Mouse (Mus musculus) heart, postnatal 0 days (tissue): ENCODE results near the gene Olfr1339. TPM values are rescaled to one million over a fixed set of nuclear protein-coding genes. Genes with fewer than 3 reads are reported as not detected.

Experiments used
- ATAC-seq: fragments of 200-750 bp; cut with Nextera tagmentation; 2 replicates; pipeline ENCODE4 v1.8.0; 2017; ENCODE audit warnings: low read depth, moderate number of reproducible peaks, moderate library complexity; ENCODE audit not compliant: insufficient read depth
- DNase-seq: peaks from one replicate; pipeline ENCODE4 v3.0.0-alpha.2; 2016; ENCODE audit warnings: low spot score
- H3K27ac ChIP-seq: fragments of 300-500 bp; sonication (generic); 2 replicates; pipeline ENCODE4 v1.5.1; 2014; ENCODE audit warnings: low read depth, mild to moderate bottlenecking
- H3K27me3 ChIP-seq: fragments of 300-500 bp; sonication (generic); 2 replicates; pipeline ENCODE4 v1.6.1; 2014; ENCODE audit warnings: low read length, mixed read lengths; ENCODE audit not compliant: control insufficient read depth, insufficient read depth
- H3K36me3 ChIP-seq: fragments of 300-500 bp; sonication (generic); replicated peaks from 2 replicates; pipeline ENCODE4 v1.6.1; 2014; ENCODE audit warnings: low read length, mixed read lengths; ENCODE audit not compliant: control insufficient read depth, insufficient read depth
- H3K4me1 ChIP-seq: fragments of 300-500 bp; sonication (generic); 2 replicates; pipeline ENCODE4 v1.6.1; 2014; ENCODE audit warnings: antibody characterized with exemption; ENCODE audit not compliant: control insufficient read depth, insufficient read depth
- H3K4me2 ChIP-seq: fragments of 300-500 bp; sonication (generic); 2 replicates; pipeline ENCODE4 v1.6.1; 2014; ENCODE audit warnings: low read depth, mild to moderate bottlenecking, low read length, moderate library complexity
- H3K4me3 ChIP-seq: fragments of 300-500 bp; sonication (generic); 2 replicates; pipeline ENCODE4 v1.5.1; 2014; ENCODE audit warnings: low read depth, low read length
- H3K9ac ChIP-seq: fragments of 300-500 bp; sonication (generic); replicated peaks from 2 replicates; pipeline ENCODE4 v1.6.1; 2014; ENCODE audit warnings: low read depth, low read length, mixed read lengths
- H3K9me3 ChIP-seq: fragments of 300-500 bp; sonication (generic); replicated peaks from 2 replicates; pipeline ENCODE4 v1.6.1; 2016; ENCODE audit warnings: low read length; ENCODE audit not compliant: control insufficient read depth
- CTCF ChIP-seq: IDR thresholded peaks from 2 replicates; pipeline ENCODE4 v1.5.1; 2016; ENCODE audit warnings: antibody characterized with exemption, control low read depth, low read depth
- EP300 ChIP-seq: IDR thresholded peaks from 2 replicates; pipeline ENCODE4 v1.6.1; 2016; ENCODE audit warnings: antibody characterized with exemption, low read depth
- WGBS: fragments of 180-500 bp; shearing (Covaris S2); extraction: QIAGEN DNeasy Blood & Tissue Kit; methylation state at CpG from one replicate; pipeline ENCODE4 v1.1.7; 2014; 5-methylcytosine and 5-hydroxymethylcytosine counted together
- polyA plus RNA-seq: library from polyadenylated mRNA; unstranded; fragments of >200 nt; fragmentation: Nextera tagmentation; extraction: Ambion mirVana; gene quantifications from 2 replicates; pipeline ENCODE4 v1.2.1, GENCODE M21; 2015
- total RNA-seq: library from RNA; depleted of rRNA; stranded (reverse); fragments of >200 nt; gene quantifications from 2 replicates; pipeline ENCODE4 v1.2.3, GENCODE M21; 2014; ENCODE audit warnings: low replicate concordance; rRNA removed

The Olfr1339 gene
- total and polyA plus RNA-seq, 2 experiments from 2014 or later: not detected

DNA sequence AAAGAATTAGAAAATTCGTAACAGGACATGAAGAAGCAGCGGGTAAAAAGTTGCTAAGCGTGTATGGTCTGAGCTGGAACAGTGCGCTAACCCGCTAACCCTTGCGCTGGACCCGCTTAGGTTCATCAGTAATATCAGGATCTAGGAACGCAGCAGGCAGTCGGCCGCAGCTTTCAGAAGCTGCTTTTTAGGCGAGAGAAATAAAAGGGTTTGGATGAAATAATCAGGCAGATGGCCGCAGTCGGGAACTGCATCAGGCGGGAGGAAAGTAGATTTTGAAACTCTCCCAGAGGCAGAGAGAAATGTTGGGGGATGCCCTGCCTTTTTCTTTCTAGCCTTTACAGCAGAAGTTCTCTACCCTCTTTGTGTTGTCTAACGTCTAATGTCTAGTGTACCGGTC, 9.9 kb downstream of the Olfr1339 start:
- no peak overlapping the region for H3K9ac ChIP-seq
- WGBS: 9% methylated on average over 16 of the region's 16 CpGs
- no peak for TF ChIP-seq CTCF
- TF ChIP-seq EP300: no peak
- no peaks in the 10 kb centered on the region for H3K4me1 ChIP-seq
- H3K4me3 ChIP-seq: no peak overlapping the region
- ATAC-seq: no peak
- H3K4me2 ChIP-seq: no peak overlapping the region
- no peaks in the 10 kb centered on the region for H3K36me3 ChIP-seq
- no peaks in the 10 kb centered on the region for H3K9me3 ChIP-seq
- H3K27me3 ChIP-seq: 0 out of 2 replicates have a peak, but pooled peaks cover 12% of the 10 kb centered on the region
- no peak for DNase-seq
- H3K27ac ChIP-seq: no peak overlapping the region

- Histone ChIP-seq H3K36me3 (no peaks in the 10 kb centered on the region), H3K4me3 (no peak within 1 kb of the TSS)
Measured at GRCm38 (mm10) chr4:118758637-118759036, 26.7 kb downstream of the Olfr1339 start, which contains the start of gene Olfr1338. Gene Olfr1338, minus strand, starts transcription at chr4:118758737.

DNA sequence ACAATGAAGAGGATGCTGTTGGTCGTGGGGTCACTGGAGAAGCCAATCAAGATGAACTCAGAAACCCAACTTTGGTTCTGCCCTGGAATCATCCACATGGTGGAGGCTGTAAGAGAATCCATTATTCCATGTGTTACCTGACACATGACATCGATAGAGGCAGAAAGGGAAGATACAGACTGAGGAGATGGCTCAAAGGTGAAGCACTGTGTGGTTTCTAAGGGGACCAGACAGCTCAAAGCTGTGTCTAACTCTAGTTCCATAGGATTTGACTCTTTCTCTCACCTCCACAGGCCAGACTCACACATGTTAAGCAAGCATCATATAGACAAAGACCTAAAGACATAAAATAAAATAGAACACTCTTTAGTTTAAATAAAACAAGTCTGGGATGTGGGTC, 50.5 kb downstream of the Olfr1339 start, which contains the start of gene Olfr1337:
TSS of gene Olfr1337 (minus strand) at position 101 of the 400 bp plus-strand sequence.
- Histone ChIP-seq H3K4me2 (no peak within 1 kb of the TSS), H3K4me1 (no peaks in the 10 kb centered on the region; the same call in 1 of the 2 replicates), H3K4me3 (no peak within 1 kb of the TSS), H3K36me3 (no peaks in the 10 kb centered on the region), H3K27me3 (no peaks in the 10 kb centered on the region), H3K9me3 (no peaks in the 10 kb centered on the region), H3K27ac (no peak within 1 kb of the TSS), H3K9ac (no peak within 1 kb of the TSS)
- ATAC-seq (no peak), DNase-seq (no peak)
- WGBS: 61% methylated on average over 2 of the region's 2 CpGs
- TF ChIP-seq CTCF: no peak
- no peak for TF ChIP-seq EP300

More at GRCm38 (mm10) chr4:118758637-118759036, 26.7 kb downstream of the Olfr1339 start, which contains the start of gene Olfr1338:
- Histone ChIP-seq H3K4me1 (no peaks in the 10 kb centered on the region), H3K9ac (no peak within 1 kb of the TSS), H3K27me3 (no peaks in the 10 kb centered on the region), H3K4me2 (no peak within 1 kb of the TSS), H3K9me3 (no peaks in the 10 kb centered on the region), H3K27ac (no peak within 1 kb of the TSS)
- DNase-seq (no peak), ATAC-seq (no peak)
- no peak for TF ChIP-seq CTCF
- TF ChIP-seq EP300: no peak
- 52% methylated on average over 1 of the region's 1 CpGs for WGBS

Other genes starting within 250 kb of the Olfr1339 start
- 116 and 120 TPM in 2 replicates for gene Tie1, start 242.1 kb upstream of the Olfr1339 start, total RNA-seq
- gene Tie1, start 242.1 kb upstream of the Olfr1339 start, polyA plus RNA-seq: 43.4 and 48.0 TPM in 2 replicates
- not detected in 2 replicates for gene 2610528J11Rik, start 205.2 kb upstream of the Olfr1339 start, total RNA-seq
- 0.12 TPM in 1 of 2 replicates, not detected in the other for gene 2610528J11Rik, start 205.2 kb upstream of the Olfr1339 start, polyA plus RNA-seq
- 1.5 and 7.3 TPM in 2 replicates for gene Tmem125, start 188.1 kb upstream of the Olfr1339 start, total RNA-seq
- gene Tmem125, start 188.1 kb upstream of the Olfr1339 start, polyA plus RNA-seq: 0.26 and 0.27 TPM in 2 replicates
- gene Cfap57, start 111.4 kb upstream of the Olfr1339 start, total RNA-seq: 0.12 TPM in 1 of 2 replicates, not detected in the other
- 0.07 and 0.11 TPM in 2 replicates for gene Cfap57, start 111.4 kb upstream of the Olfr1339 start, polyA plus RNA-seq
- 5.9 and 49.2 TPM in 2 replicates for gene Ebna1bp2, start 111.4 kb upstream of the Olfr1339 start, total RNA-seq
- 64.4 and 68.9 TPM in 2 replicates for gene Ebna1bp2, start 111.4 kb upstream of the Olfr1339 start, polyA plus RNA-seq
- not detected in 2 replicates for gene Olfr62, start 73.2 kb upstream of the Olfr1339 start, total RNA-seq
- gene Olfr62, start 73.2 kb upstream of the Olfr1339 start, polyA plus RNA-seq: not detected in 2 replicates
- gene Olfr1342, start 39.4 kb upstream of the Olfr1339 start, total RNA-seq: not detected in 2 replicates
- not detected in 2 replicates for gene Olfr1342, start 39.4 kb upstream of the Olfr1339 start, polyA plus RNA-seq
- gene Olfr1341, start 28.7 kb upstream of the Olfr1339 start, total RNA-seq: not detected in 2 replicates
- gene Olfr1341, start 28.7 kb upstream of the Olfr1339 start, polyA plus RNA-seq: not detected in 2 replicates
- gene Olfr1340, start 12.0 kb upstream of the Olfr1339 start, total RNA-seq: not detected in 2 replicates
- not detected in 2 replicates for gene Olfr1340, start 12.0 kb upstream of the Olfr1339 start, polyA plus RNA-seq
- not detected in 2 replicates for gene Olfr1338, start 26.6 kb downstream of the Olfr1339 start, total RNA-seq
- not detected in 2 replicates for gene Olfr1338, start 26.6 kb downstream of the Olfr1339 start, polyA plus RNA-seq
- gene Olfr1337, start 50.4 kb downstream of the Olfr1339 start, total RNA-seq: not detected in 2 replicates
- gene Olfr1337, start 50.4 kb downstream of the Olfr1339 start, polyA plus RNA-seq: not detected in 2 replicates
- not detected in 2 replicates for gene Olfr1335, start 77.8 kb downstream of the Olfr1339 start, total RNA-seq
- not detected in 2 replicates for gene Olfr1335, start 77.8 kb downstream of the Olfr1339 start, polyA plus RNA-seq
- gene Olfr1333, start 104.1 kb downstream of the Olfr1339 start, total RNA-seq: not detected in 2 replicates
- gene Olfr1333, start 104.1 kb downstream of the Olfr1339 start, polyA plus RNA-seq: not detected in 2 replicates
- not detected in 2 replicates for gene Olfr1331, start 132.5 kb downstream of the Olfr1339 start, total RNA-seq
- gene Olfr1331, start 132.5 kb downstream of the Olfr1339 start, polyA plus RNA-seq: not detected in 2 replicates
- gene Olfr1330, start 156.4 kb downstream of the Olfr1339 start, total RNA-seq: not detected in 2 replicates
- 0.14 and 0.22 TPM in 2 replicates for gene Olfr1330, start 156.4 kb downstream of the Olfr1339 start, polyA plus RNA-seq
- gene Olfr1329, start 185.3 kb downstream of the Olfr1339 start, total RNA-seq: not detected in 2 replicates
- gene Olfr1329, start 185.3 kb downstream of the Olfr1339 start, polyA plus RNA-seq: not detected in 2 replicates
- not detected in 2 replicates for gene Olfr1328, start 206.4 kb downstream of the Olfr1339 start, total RNA-seq
- not detected in 2 replicates for gene Olfr1328, start 206.4 kb downstream of the Olfr1339 start, polyA plus RNA-seq
- not detected in 2 replicates for gene Lao1, start 229.4 kb downstream of the Olfr1339 start, total RNA-seq
- 0.10 TPM in 1 of 2 replicates, not detected in the other for gene Lao1, start 229.4 kb downstream of the Olfr1339 start, polyA plus RNA-seq